Mouse (Mus musculus): Measurements from ENCODE around the gene Klk1b8. TPM values are rescaled to one million over a fixed set of nuclear protein-coding genes. Genes with fewer than 3 reads are reported as not detected.

Gene Klk1b8
- polyA plus RNA-seq (2015; fragmentation: Nextera tagmentation; extraction: Ambion mirVana): not detected in 2 replicates

GRCm38 (mm10) chr7:43950364-43950763 is at the start of gene Klk1b8:
TSS of gene Klk1b8 (plus strand) at chr7:43950664.
- no peak for ATAC-seq
- H3K9ac ChIP-seq (ENCODE audit: low read depth, low read length): no peak within 1 kb of the TSS
- WGBS: 87% methylated on average over 2 of the region's 2 CpGs

GRCm38 (mm10) chr7:43914821-43915220 is 35.6 kb upstream of the Klk1b8 start:
- H3K4me3 ChIP-seq (ENCODE audit: low read length): no peak overlapping the region
- no peaks in the 10 kb centered on the region for H3K36me3 ChIP-seq (ENCODE audit: control insufficient read depth, insufficient read depth, low read length)
- no peak overlapping the region for H3K9ac ChIP-seq (ENCODE audit: low read depth, low read length)
- H3K27me3 ChIP-seq (replicated peaks; ENCODE audit: control insufficient read depth, insufficient read depth, low read length): no peaks in the 10 kb centered on the region
- H3K4me2 ChIP-seq (ENCODE audit: low read length): no peak overlapping the region
- H3K4me1 ChIP-seq (ENCODE audit: control insufficient read depth, insufficient read depth, low read depth, low read length): no peaks in the 10 kb centered on the region
- no peak for ATAC-seq
- H3K27ac ChIP-seq (ENCODE audit: low read depth, low read length): no peak overlapping the region
- H3K9me3 ChIP-seq (ENCODE audit: control insufficient read depth, low read length): no peaks in the 10 kb centered on the region
- 81% methylated on average over 9 of the region's 9 CpGs for WGBS

More at GRCm38 (mm10) chr7:43950364-43950763, at the start of gene Klk1b8:
- H3K27ac ChIP-seq (ENCODE audit: low read depth, low read length): no peak within 1 kb of the TSS
- H3K36me3 ChIP-seq (ENCODE audit: control insufficient read depth, insufficient read depth, low read length): no peaks in the 10 kb centered on the region
- no peaks in the 10 kb centered on the region for H3K27me3 ChIP-seq (replicated peaks; ENCODE audit: control insufficient read depth, insufficient read depth, low read length)
- H3K4me2 ChIP-seq (ENCODE audit: low read length): no peak within 1 kb of the TSS
- no peaks in the 10 kb centered on the region for H3K4me1 ChIP-seq (ENCODE audit: control insufficient read depth, insufficient read depth, low read depth, low read length)
- no peaks in the 10 kb centered on the region for H3K9me3 ChIP-seq (ENCODE audit: control insufficient read depth, low read length)
- H3K4me3 ChIP-seq (ENCODE audit: low read length): no peak within 1 kb of the TSS

GRCm38 (mm10) chr7:43918426-43918825 is 32.0 kb upstream of the Klk1b8 start:
- no peak for ATAC-seq
- no peak overlapping the region for H3K27ac ChIP-seq (ENCODE audit: low read depth, low read length)
- no peak overlapping the region for H3K4me3 ChIP-seq (ENCODE audit: low read length)
- no peak overlapping the region for H3K9ac ChIP-seq (ENCODE audit: low read depth, low read length)
- H3K27me3 ChIP-seq (replicated peaks; ENCODE audit: control insufficient read depth, insufficient read depth, low read length): no peaks in the 10 kb centered on the region
- H3K36me3 ChIP-seq (ENCODE audit: control insufficient read depth, insufficient read depth, low read length): no peaks in the 10 kb centered on the region
- H3K4me1 ChIP-seq (ENCODE audit: control insufficient read depth, insufficient read depth, low read depth, low read length): no peaks in the 10 kb centered on the region
- 86% methylated on average over 13 of the region's 13 CpGs for WGBS
- H3K4me2 ChIP-seq (ENCODE audit: low read length): no peak overlapping the region
- no peaks in the 10 kb centered on the region for H3K9me3 ChIP-seq (ENCODE audit: control insufficient read depth, low read length)

- H3K27me3 ChIP-seq (replicated peaks; ENCODE audit: control insufficient read depth, insufficient read depth, low read length): no peaks in the 10 kb centered on the region
- ATAC-seq: no peak
- 71% methylated on average over 8 of the region's 8 CpGs for WGBS
Observed at GRCm38 (mm10) chr7:43918871-43919270, 31.6 kb upstream of the Klk1b8 start.

GRCm38 (mm10) chr7:43919559-43920451 is 30.7 kb upstream of the Klk1b8 start:
- no peaks in the 10 kb centered on the region for H3K36me3 ChIP-seq (ENCODE audit: control insufficient read depth, insufficient read depth, low read length)
- H3K4me2 ChIP-seq (ENCODE audit: low read length): no peak overlapping the region
- no peaks in the 10 kb centered on the region for H3K4me1 ChIP-seq (ENCODE audit: control insufficient read depth, insufficient read depth, low read depth, low read length)
- no peaks in the 10 kb centered on the region for H3K9me3 ChIP-seq (ENCODE audit: control insufficient read depth, low read length)
- H3K27me3 ChIP-seq (replicated peaks; ENCODE audit: control insufficient read depth, insufficient read depth, low read length): no peaks in the 10 kb centered on the region
- no peak overlapping the region for H3K4me3 ChIP-seq (ENCODE audit: low read length)
- 33% methylated on average over 14 of the region's 14 CpGs for WGBS
- H3K9ac ChIP-seq (ENCODE audit: low read depth, low read length): no peak overlapping the region
- H3K27ac ChIP-seq (ENCODE audit: low read depth, low read length): no peak overlapping the region
- peak; percentile 96 for ATAC-seq

More at GRCm38 (mm10) chr7:43918871-43919270, 31.6 kb upstream of the Klk1b8 start:
- no peaks in the 10 kb centered on the region for H3K4me1 ChIP-seq (ENCODE audit: control insufficient read depth, insufficient read depth, low read depth, low read length)
- H3K4me3 ChIP-seq (ENCODE audit: low read length): no peak overlapping the region
- no peak overlapping the region for H3K4me2 ChIP-seq (ENCODE audit: low read length)
- no peak overlapping the region for H3K27ac ChIP-seq (ENCODE audit: low read depth, low read length)
- H3K9me3 ChIP-seq (ENCODE audit: control insufficient read depth, low read length): no peaks in the 10 kb centered on the region
- H3K36me3 ChIP-seq (ENCODE audit: control insufficient read depth, insufficient read depth, low read length): no peaks in the 10 kb centered on the region
- H3K9ac ChIP-seq (ENCODE audit: low read depth, low read length): no peak overlapping the region

GRCm38 (mm10) chr7:43920582-43920981 is 29.9 kb upstream of the Klk1b8 start:
- ATAC-seq: no peak
- WGBS: 95% methylated on average over 3 of the region's 3 CpGs

GRCm38 (mm10) chr7:43921087-43921486 is 29.4 kb upstream of the Klk1b8 start:
- Histone ChIP-seq H3K27me3 (replicated peaks; ENCODE audit: control insufficient read depth, insufficient read depth, low read length) (no peaks in the 10 kb centered on the region), H3K9ac (ENCODE audit: low read depth, low read length) (no peak overlapping the region), H3K4me2 (ENCODE audit: low read length) (no peak overlapping the region), H3K4me1 (ENCODE audit: control insufficient read depth, insufficient read depth, low read depth, low read length) (no peaks in the 10 kb centered on the region), H3K4me3 (ENCODE audit: low read length) (no peak overlapping the region), H3K9me3 (ENCODE audit: control insufficient read depth, low read length) (no peaks in the 10 kb centered on the region), H3K36me3 (ENCODE audit: control insufficient read depth, insufficient read depth, low read length) (no peaks in the 10 kb centered on the region), H3K27ac (ENCODE audit: low read depth, low read length) (no peak overlapping the region)
- no peak for ATAC-seq
- 92% methylated on average over 6 of the region's 6 CpGs for WGBS

More at GRCm38 (mm10) chr7:43920582-43920981, 29.9 kb upstream of the Klk1b8 start:
- no peak overlapping the region for H3K27ac ChIP-seq (ENCODE audit: low read depth, low read length)
- no peaks in the 10 kb centered on the region for H3K9me3 ChIP-seq (ENCODE audit: control insufficient read depth, low read length)
- H3K9ac ChIP-seq (ENCODE audit: low read depth, low read length): no peak overlapping the region
- no peaks in the 10 kb centered on the region for H3K4me1 ChIP-seq (ENCODE audit: control insufficient read depth, insufficient read depth, low read depth, low read length)
- no peak overlapping the region for H3K4me2 ChIP-seq (ENCODE audit: low read length)
- H3K36me3 ChIP-seq (ENCODE audit: control insufficient read depth, insufficient read depth, low read length): no peaks in the 10 kb centered on the region
- H3K4me3 ChIP-seq (ENCODE audit: low read length): no peak overlapping the region
- no peaks in the 10 kb centered on the region for H3K27me3 ChIP-seq (replicated peaks; ENCODE audit: control insufficient read depth, insufficient read depth, low read length)

- Histone ChIP-seq H3K4me1 (ENCODE audit: control insufficient read depth, insufficient read depth, low read depth, low read length) (no peaks in the 10 kb centered on the region), H3K36me3 (ENCODE audit: control insufficient read depth, insufficient read depth, low read length) (no peaks in the 10 kb centered on the region), H3K4me3 (ENCODE audit: low read length) (no peak overlapping the region), H3K4me2 (ENCODE audit: low read length) (no peak overlapping the region), H3K27me3 (replicated peaks; ENCODE audit: control insufficient read depth, insufficient read depth, low read length) (no peaks in the 10 kb centered on the region), H3K27ac (ENCODE audit: low read depth, low read length) (no peak overlapping the region), H3K9ac (ENCODE audit: low read depth, low read length) (no peak overlapping the region), H3K9me3 (ENCODE audit: control insufficient read depth, low read length) (no peaks in the 10 kb centered on the region)
- WGBS: 89% methylated on average over 2 of the region's 2 CpGs
- ATAC-seq: no peak
Observed at GRCm38 (mm10) chr7:43921941-43922340, 28.5 kb upstream of the Klk1b8 start.

- Histone ChIP-seq H3K4me3 (ENCODE audit: low read length) (no peak overlapping the region), H3K9me3 (ENCODE audit: control insufficient read depth, low read length) (no peaks in the 10 kb centered on the region), H3K4me2 (ENCODE audit: low read length) (no peak overlapping the region), H3K27ac (ENCODE audit: low read depth, low read length) (no peak overlapping the region), H3K36me3 (ENCODE audit: control insufficient read depth, insufficient read depth, low read length) (no peaks in the 10 kb centered on the region), H3K4me1 (ENCODE audit: control insufficient read depth, insufficient read depth, low read depth, low read length) (no peaks in the 10 kb centered on the region), H3K9ac (ENCODE audit: low read depth, low read length) (no peak overlapping the region), H3K27me3 (replicated peaks; ENCODE audit: control insufficient read depth, insufficient read depth, low read length) (no peaks in the 10 kb centered on the region)
- no peak for ATAC-seq
- 67% methylated on average over 5 of the region's 5 CpGs for WGBS
Observed at GRCm38 (mm10) chr7:43925985-43926384, 24.5 kb upstream of the Klk1b8 start.
